Mouse (Mus musculus) G1E (cell line): ENCODE results near the gene Kcnq1.

Experiments
- CTCF ChIP-seq: IDR thresholded peaks from 2 replicates; pipeline ENCODE4 v1.5.1; 2012; ENCODE audit warnings: low read depth, low read length, inconsistent platforms, mixed read lengths
- GATA1 ChIP-seq: IDR thresholded peaks from 2 replicates; pipeline ENCODE4 v1.6.1; 2012; ENCODE audit warnings: borderline replicate concordance, low read length, inconsistent platforms, mixed read lengths
- GATA2 ChIP-seq: IDR thresholded peaks from 2 replicates; pipeline ENCODE4 v1.6.1; 2012; ENCODE audit warnings: low read depth, low read length, inconsistent platforms, borderline replicate concordance
- TAL1 ChIP-seq: conservative IDR thresholded peaks from 2 replicates; pipeline ENCODE4 v1.6.1; 2012; ENCODE audit warnings: low read depth, low read length, inconsistent platforms, mixed read lengths

DNA sequence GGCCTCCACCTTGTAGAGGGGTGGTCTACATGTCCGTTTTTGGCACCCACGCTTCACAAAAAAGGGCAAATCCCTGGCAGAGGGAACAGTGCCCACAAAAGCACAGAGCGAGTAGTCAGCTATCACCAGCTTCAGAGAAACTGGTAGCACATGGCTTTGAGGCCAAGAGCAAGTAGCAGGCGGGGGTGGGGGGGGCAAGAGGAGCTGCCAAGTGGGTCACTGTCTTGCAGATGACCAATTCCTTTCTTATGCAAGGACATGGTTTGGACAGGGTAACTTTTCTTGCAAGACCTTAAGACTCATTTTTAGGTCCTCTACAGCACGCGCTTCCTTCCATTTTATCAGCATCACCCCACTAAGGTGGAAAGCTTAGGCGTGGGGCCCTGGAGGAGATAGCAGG lies 205.3 kb downstream of the Kcnq1 start:
- no peak for TF ChIP-seq CTCF
- no peak for TF ChIP-seq TAL1
- no peak for TF ChIP-seq GATA2
- TF ChIP-seq GATA1 = no peak
